Mouse (Mus musculus): ENCODE measurements around the gene Rprd1b.

Gene Rprd1b

DNA sequence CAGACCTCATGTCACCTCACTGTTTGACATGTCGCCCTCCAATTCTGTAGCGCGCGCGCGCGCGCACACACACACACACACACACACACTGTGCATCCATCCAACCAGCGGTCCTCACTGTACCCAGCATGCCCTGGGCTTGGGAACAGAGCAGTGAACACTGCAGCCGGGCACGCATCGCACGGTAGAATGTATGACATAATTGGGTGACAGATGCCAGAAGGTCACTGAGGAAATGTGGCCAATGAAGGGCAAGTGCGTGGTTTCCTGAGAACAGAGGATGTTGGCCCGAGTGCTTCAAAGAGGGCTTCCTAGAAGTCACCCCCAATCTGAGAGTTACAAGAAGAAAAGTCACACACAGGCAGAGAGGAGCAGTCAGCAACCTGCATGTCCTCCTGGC lies 146.7 kb downstream of the Rprd1b start:
- CTCF ChIA-PET, result no interaction called here

DNA sequence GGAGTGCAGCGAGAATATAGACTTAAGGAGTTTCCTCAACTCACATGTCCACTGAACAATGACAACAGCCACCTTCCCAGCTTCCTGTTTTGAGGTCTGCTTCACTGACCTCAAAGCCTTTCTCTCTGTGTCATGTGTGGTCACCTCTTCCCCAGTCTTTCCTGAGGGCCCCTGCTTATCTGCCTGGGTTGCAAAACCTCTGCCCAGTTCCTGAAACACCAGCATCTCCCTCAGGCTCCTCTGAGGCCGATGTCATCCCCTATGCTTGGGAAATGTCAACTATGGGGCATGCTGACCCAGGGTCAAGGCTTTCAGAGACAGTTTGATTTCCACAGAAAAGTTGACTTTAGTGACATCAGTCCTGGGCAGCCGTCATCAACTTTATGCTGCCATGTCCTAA lies 147.1 kb downstream of the Rprd1b start:
- CTCF ChIA-PET, result no interaction called here

GRCm38 (mm10) chr2:158176763-158177162 lies 148.5 kb downstream of the Rprd1b start:
- CTCF ChIA-PET, result interaction anchor here (0.5 to 1.1 kb wide), 3 partner anchors 13 to 332 kb away, joined by 3 to 6 read pairs (median 3); no protein-coding TSS in a partner anchor

DNA sequence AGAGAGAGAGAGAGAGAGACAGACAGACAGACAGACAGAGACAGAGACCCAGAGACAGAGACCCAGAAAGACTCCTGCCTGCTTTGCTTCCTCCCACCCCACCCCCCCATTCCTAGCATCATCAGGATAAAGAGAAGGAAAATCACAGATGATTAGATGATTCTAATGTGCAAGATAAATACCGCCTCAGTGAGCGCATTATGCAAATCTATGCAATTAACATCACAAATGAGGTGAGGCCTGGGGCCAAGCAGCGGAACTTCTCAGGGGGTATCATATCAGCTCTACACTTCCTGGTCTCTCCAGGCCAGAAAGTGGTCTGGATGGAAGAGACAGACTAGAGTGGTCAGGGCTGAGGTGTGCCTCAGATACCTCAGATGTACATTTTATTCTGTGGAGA lies 149.3 kb downstream of the Rprd1b start:
- CTCF ChIA-PET, result interaction anchor here (0.6 kb wide), 1 partner anchor 331 kb away, joined by 6 read pairs; no protein-coding TSS in a partner anchor

DNA sequence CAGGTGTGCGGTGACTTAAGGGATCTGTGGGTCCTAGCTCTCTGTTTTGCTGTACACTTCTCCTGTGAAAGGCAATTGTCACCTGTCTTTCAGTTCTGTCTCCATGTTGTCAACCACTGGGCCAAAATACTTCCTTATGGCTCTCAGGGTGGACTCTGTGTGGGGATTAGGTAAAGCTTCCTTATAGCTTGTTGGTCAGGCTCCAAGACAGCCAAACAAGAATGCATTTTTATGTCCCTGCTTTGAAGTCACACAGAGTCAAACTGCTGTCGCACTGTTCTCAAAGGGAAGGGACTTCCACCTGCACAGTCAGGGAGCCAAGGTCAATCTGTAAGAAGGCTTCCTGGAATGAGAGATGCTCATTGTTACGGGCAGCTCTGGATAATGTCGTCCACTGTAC lies 149.8 kb downstream of the Rprd1b start:
- CTCF ChIA-PET, result interaction anchor here (0.5 kb wide), 1 partner anchor 29 kb away, joined by 3 read pairs; no protein-coding TSS in a partner anchor

DNA sequence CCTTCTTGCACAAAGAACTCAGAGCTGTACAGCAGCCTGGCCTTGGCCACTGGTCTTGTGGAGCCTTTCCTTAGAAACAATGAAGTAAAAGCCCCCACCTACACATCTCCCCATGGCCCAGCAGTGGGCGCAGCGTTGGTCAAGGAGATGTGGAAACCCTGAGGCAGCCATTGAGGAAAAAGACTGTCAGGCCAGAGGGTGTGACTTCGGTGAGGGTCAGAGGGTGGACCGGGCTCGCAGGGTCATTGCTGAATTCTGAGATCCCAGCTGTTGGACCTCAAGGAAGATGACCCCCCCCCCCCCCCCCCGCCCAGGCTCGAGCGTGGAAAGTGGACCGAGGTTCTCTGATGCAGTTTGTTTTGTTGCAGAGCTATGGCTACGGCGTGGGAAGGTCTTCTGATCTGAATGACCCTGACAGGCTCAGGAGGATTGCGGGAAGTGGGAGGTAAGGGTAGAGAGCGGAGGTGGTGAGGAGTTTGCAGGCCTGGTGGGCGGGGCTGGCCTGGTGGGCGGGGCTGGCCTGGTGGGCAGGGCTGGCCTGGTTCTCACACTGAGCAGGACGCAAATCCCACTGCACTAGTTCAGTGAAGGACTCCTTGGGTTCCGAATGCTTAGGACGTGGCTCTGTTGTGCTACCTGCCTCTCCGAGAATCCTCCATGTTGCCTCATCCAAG lies 150.5 kb downstream of the Rprd1b start:
- CTCF ChIA-PET, result interaction anchor here (0.5 to 1.4 kb wide), 2 partner anchors 12 to 28 kb away, joined by 3 read pairs; no protein-coding TSS in a partner anchor

DNA sequence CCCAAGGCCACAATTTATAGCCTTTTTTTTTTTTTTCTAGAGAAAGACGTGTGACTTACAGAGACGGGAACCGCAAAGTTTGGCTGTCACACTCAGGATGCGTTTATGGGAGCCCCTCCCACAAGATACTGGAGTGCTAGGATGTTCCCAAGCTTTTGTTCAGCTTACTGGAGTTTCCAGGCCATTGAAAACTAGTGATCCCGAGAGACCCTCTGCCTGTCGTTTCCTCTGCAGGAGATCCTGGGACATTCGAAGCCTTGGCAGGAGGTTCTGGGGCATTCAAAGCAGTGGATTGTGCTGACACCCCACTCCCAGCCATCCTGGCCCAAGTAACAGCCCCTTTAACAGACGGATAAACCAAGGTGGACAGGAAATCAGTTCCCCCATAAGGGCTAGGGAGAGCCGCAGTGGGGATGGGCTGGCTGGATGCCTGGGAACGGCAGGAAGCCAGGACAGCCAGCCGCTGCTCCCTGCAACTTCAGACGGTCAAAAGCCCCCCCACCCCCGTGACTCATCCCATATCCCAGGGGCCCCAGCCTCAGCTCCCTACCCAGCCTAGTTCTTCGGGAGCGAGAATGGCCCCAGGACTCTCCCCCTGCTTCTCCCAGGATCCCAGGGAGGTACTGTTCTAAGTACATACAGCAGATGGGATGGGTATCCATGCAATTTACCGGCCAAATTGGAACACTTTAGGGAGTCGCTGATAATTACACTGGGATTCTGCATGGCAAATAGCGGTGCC lies 151.2 kb downstream of the Rprd1b start:
- CTCF ChIA-PET, result interaction anchor here (1.4 kb wide), 1 partner anchor 12 kb away, joined by 3 read pairs; no protein-coding TSS in a partner anchor

DNA sequence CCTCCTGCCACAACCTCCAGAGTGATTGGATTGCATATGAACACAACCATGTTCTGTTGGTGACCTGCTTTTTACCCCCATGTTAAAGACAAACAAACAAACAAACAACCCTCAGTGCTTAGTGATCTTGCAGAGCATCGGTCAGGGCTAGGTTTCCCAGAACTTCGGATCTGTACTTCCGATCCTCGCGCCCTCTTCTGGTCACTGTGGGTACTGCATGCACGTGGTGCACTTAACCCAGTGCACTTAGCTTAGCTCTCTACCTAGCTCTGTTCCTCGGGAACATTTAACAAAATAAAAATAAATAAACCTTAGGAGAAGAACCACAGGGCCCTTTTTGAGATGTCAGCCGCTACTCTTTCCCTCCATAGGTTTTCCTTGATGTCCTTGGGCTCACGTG lies 152.5 kb downstream of the Rprd1b start:
- CTCF ChIA-PET, result no interaction called here
